Mouse (Mus musculus) neural tube, embryonic 14.5 days (tissue): ENCODE data around the gene Zpr1. TPM values are rescaled to one million over a fixed set of nuclear protein-coding genes. Genes with fewer than 3 reads are reported as not detected.
A peak's percentile ranks its signal among the peaks of the same experiment; 100 is the strongest.

ENCODE experiments used
- ATAC-seq: fragments of 200-750 bp; cut with Nextera tagmentation; 2 replicates; pipeline ENCODE4 v1.8.0; 2017; ENCODE audit warnings: low read depth, mild to moderate bottlenecking, moderate TSS enrichment, moderate library complexity
- H3K27ac ChIP-seq: fragments of 300-500 bp; sonication (generic); 2 replicates; pipeline ENCODE4 v1.5.1; 2014; ENCODE audit warnings: low read depth, mild to moderate bottlenecking, control low read depth, low read length, moderate library complexity, mixed read lengths
- H3K27me3 ChIP-seq: fragments of 300-500 bp; sonication (generic); 2 replicates; pipeline ENCODE4 v1.6.1; 2014; ENCODE audit warnings: low read length; ENCODE audit not compliant: control insufficient read depth, insufficient read depth
- H3K36me3 ChIP-seq: fragments of 300-500 bp; sonication (generic); 2 replicates; pipeline ENCODE4 v1.6.1; 2014; ENCODE audit warnings: low read length, mixed read lengths; ENCODE audit not compliant: control insufficient read depth, insufficient read depth
- H3K4me1 ChIP-seq: fragments of 300-500 bp; sonication (generic); 2 replicates; pipeline ENCODE4 v1.6.1; 2014; ENCODE audit warnings: low read length; ENCODE audit not compliant: control insufficient read depth, insufficient read depth
- H3K4me2 ChIP-seq: fragments of 300-500 bp; sonication (generic); 2 replicates; pipeline ENCODE4 v1.6.1; 2014; ENCODE audit warnings: mild to moderate bottlenecking, low read depth, low read length, control low read depth
- H3K4me3 ChIP-seq: fragments of 300-500 bp; sonication (generic); 2 replicates; pipeline ENCODE4 v1.5.1; 2014; ENCODE audit warnings: low read depth, low read length, control low read depth, mixed read lengths
- H3K9ac ChIP-seq: fragments of 300-500 bp; sonication (generic); replicated peaks from 2 replicates; pipeline ENCODE4 v1.6.1; 2014; ENCODE audit warnings: low read depth, mild to moderate bottlenecking, control low read depth, low read length, mixed read lengths
- H3K9me3 ChIP-seq: fragments of 300-500 bp; sonication (generic); 2 replicates; pipeline ENCODE4 v1.6.1; 2016; ENCODE audit warnings: low read length; ENCODE audit not compliant: control insufficient read depth
- WGBS: fragments of 180-500 bp; shearing (Covaris S2); extraction: QIAGEN DNeasy Blood & Tissue Kit; methylation state at CpG from one replicate; pipeline ENCODE4 v1.1.7; 2014; 5-methylcytosine and 5-hydroxymethylcytosine counted together
- polyA plus RNA-seq: library from polyadenylated mRNA; unstranded; fragments of >200 nt; fragmentation: Nextera tagmentation; extraction: Ambion mirVana; gene quantifications from 2 replicates; pipeline ENCODE4 v1.2.1, GENCODE M21; 2014

The Zpr1 gene
- polyA plus RNA-seq, 1 experiment from 2014 or later: 55.0 TPM

GRCm38 (mm10) chr9:46235196-46235595 lies 37.7 kb upstream of the Zpr1 start:
- WGBS: 92% methylated on average over 6 of the region's 6 CpGs
- Histone ChIP-seq H3K4me2 (no peak overlapping the region), H3K4me3 (no peak overlapping the region), H3K9ac (no peak overlapping the region), H3K27me3 (no peaks in the 10 kb centered on the region), H3K9me3 (no peaks in the 10 kb centered on the region), H3K36me3 (no peaks in the 10 kb centered on the region), H3K4me1 (no peaks in the 10 kb centered on the region; the same call in 1 of the 2 replicates), H3K27ac (no peak overlapping the region)
- no peak for ATAC-seq

- H3K4me1 ChIP-seq: no peaks in the 10 kb centered on the region; the same call in 1 of the 2 replicates
- H3K27me3 ChIP-seq: no peaks in the 10 kb centered on the region
- no peak within 1 kb of the TSS for H3K9ac ChIP-seq
- no peaks in the 10 kb centered on the region for H3K36me3 ChIP-seq
- H3K4me2 ChIP-seq: no peak within 1 kb of the TSS
- H3K27ac ChIP-seq: no peak within 1 kb of the TSS
- no peak within 1 kb of the TSS for H3K4me3 ChIP-seq
- H3K9me3 ChIP-seq: no peaks in the 10 kb centered on the region
- ATAC-seq: no peak
Observed at GRCm38 (mm10) chr9:46235596-46235648, 37.4 kb upstream of the Zpr1 start, which contains the start of gene Apoc3. Gene Apoc3 (minus strand): TSS chr9:46235636.

GRCm38 (mm10) chr9:46235649-46236048 lies 37.2 kb upstream of the Zpr1 start:
- Histone ChIP-seq H3K4me2 (no peak overlapping the region), H3K27me3 (no peaks in the 10 kb centered on the region), H3K9me3 (no peaks in the 10 kb centered on the region), H3K36me3 (no peaks in the 10 kb centered on the region), H3K9ac (no peak overlapping the region), H3K4me3 (no peak overlapping the region), H3K4me1 (no peaks in the 10 kb centered on the region; the same call in 1 of the 2 replicates), H3K27ac (no peak overlapping the region)
- WGBS: 80% methylated on average over 4 of the region's 4 CpGs
- ATAC-seq: no peak

DNA sequence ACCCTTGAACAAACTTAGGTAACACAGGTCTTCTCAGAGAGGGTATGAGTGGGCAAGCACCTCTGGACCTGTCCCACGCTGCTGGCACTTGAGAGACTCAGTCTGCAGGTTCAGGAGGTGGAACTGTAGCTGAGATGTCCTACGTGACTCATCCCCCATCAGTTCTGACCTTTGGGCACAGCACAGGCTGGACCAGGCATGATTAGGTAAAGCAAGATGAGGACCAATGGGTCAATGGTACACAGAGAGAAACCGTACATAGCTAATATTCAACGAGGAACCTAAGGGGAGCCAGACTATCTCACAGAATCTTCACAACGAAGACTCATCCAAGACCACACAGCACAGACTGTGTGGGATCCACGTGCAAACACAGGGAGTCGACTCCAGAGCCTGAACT lies 34.0 kb upstream of the Zpr1 start:
- H3K4me2 ChIP-seq: no peak overlapping the region
- no peaks in the 10 kb centered on the region for H3K27me3 ChIP-seq
- H3K36me3 ChIP-seq: no peaks in the 10 kb centered on the region
- ATAC-seq: no peak
- no peak overlapping the region for H3K9ac ChIP-seq
- H3K4me1 ChIP-seq: no peaks in the 10 kb centered on the region
- H3K4me3 ChIP-seq: no peak overlapping the region
- no peak overlapping the region for H3K27ac ChIP-seq
- H3K9me3 ChIP-seq: no peaks in the 10 kb centered on the region
- WGBS: 97% methylated on average over 7 of the region's 7 CpGs

DNA sequence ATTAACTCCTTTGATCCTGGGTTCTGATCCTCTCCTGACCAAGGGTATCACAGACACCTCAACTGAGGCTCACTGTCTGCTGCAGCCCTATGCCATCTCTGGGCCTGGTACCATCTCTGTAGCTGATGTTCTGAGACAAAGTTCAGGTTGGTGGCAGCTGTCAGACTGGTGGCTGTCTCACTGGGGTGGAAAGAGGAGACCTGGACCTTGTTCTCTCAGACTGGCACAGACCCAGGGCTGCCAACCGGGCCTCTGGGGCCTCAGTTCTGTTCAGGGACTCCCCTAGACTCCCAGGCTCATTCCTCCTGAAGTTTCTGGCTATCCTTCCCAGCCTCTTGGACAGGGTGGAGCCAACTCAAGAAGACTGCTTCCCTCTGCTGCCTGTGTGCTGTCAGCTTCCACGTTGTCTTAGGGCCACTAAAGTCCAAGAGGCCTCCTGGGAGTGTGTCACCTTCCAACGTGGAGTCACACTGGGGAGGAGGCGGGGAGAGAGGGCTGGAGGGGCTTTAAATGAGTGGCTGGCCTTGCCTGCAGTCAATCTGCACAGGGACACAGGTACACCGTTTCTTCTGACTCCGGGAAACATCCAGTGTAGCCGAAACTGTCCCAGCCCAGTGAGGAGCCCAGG lies 32.2 kb upstream of the Zpr1 start, which contains the start of gene Apoa4:
Gene Apoa4, plus strand, starts transcription at position 171 of the 628 bp plus-strand sequence.
- ATAC-seq: no peak
- Histone ChIP-seq H3K36me3 (no peaks in the 10 kb centered on the region), H3K9me3 (no peaks in the 10 kb centered on the region), H3K4me1 (no peaks in the 10 kb centered on the region), H3K4me3 (no peak within 1 kb of the TSS), H3K9ac (no peak within 1 kb of the TSS), H3K27ac (no peak within 1 kb of the TSS), H3K4me2 (no peak within 1 kb of the TSS), H3K27me3 (no peaks in the 10 kb centered on the region)
- WGBS: 73% methylated on average over 7 of the region's 7 CpGs

DNA sequence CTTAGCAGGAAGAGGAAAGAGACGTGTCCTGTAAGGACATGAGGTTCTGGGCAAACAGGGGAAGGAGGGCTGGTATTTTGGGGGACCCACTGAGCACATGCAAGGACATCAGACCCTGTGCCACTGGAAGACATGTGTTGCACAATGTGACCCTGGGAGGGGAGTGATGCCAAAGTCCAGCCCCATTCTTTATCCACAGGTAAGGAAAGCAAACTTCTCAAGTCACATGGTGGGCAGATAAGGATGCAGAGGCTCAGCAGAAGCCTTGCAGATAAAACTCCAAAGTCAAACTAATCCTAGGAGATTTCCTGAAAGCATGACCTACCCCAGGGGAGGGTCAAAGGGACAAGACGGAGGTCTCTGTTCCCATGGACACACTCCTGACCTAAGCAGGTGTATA lies 31.0 kb upstream of the Zpr1 start:
- Histone ChIP-seq H3K27ac (no peak overlapping the region), H3K9ac (no peak overlapping the region), H3K4me1 (no peaks in the 10 kb centered on the region), H3K27me3 (no peaks in the 10 kb centered on the region), H3K4me2 (no peak overlapping the region), H3K36me3 (no peaks in the 10 kb centered on the region), H3K9me3 (no peaks in the 10 kb centered on the region), H3K4me3 (no peak overlapping the region)
- ATAC-seq: no peak
- 83% methylated on average over 2 of the region's 2 CpGs for WGBS

DNA sequence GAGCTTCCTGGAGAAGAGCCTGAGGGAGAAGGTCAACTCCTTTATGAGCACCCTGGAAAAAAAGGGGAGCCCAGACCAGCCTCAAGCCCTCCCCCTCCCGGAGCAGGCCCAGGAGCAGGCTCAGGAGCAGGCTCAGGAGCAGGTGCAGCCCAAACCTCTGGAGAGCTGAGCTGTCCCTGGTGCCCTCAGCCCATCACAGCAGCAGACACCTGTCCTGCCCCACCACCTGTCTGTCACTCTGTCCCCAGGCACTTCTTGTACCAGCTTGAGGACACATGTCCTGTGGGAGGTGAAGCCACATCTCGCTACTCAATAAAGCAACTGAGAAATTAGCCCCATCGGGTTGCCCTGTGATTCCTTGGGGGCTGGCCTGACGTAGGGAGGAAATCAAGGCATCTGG lies 29.7 kb upstream of the Zpr1 start:
- Histone ChIP-seq H3K4me3 (no peak overlapping the region), H3K4me1 (no peaks in the 10 kb centered on the region), H3K9me3 (no peaks in the 10 kb centered on the region), H3K9ac (no peak overlapping the region), H3K4me2 (no peak overlapping the region), H3K27me3 (no peaks in the 10 kb centered on the region), H3K27ac (no peak overlapping the region), H3K36me3 (no peaks in the 10 kb centered on the region)
- WGBS: 59% methylated on average over 4 of the region's 4 CpGs
- ATAC-seq: no peak

DNA sequence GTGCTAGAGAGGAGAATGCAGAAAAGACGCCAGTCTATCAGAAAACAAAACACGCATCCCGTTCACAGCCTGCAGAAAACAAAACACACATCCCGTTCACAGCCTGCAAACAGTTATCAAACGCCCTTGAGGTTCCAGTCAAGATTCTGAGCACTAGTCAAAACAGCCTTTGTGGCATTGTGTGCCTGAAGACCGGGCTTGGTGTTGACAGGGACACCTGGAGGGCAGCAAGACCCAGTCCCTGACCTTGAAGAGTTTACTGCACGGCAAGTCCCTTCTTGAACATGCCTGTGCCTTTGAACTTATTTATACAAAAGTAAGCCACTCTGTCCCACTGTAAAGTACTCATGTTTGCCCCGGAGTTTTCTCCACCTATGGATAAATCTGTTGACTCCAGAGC lies 29.3 kb upstream of the Zpr1 start:
- Histone ChIP-seq H3K27ac (no peak overlapping the region), H3K9me3 (no peaks in the 10 kb centered on the region), H3K4me3 (no peak overlapping the region), H3K36me3 (no peaks in the 10 kb centered on the region), H3K27me3 (no peaks in the 10 kb centered on the region), H3K4me2 (no peak overlapping the region), H3K9ac (no peak overlapping the region), H3K4me1 (no peaks in the 10 kb centered on the region)
- ATAC-seq: no peak
- 63% methylated on average over 8 of the region's 8 CpGs for WGBS

DNA sequence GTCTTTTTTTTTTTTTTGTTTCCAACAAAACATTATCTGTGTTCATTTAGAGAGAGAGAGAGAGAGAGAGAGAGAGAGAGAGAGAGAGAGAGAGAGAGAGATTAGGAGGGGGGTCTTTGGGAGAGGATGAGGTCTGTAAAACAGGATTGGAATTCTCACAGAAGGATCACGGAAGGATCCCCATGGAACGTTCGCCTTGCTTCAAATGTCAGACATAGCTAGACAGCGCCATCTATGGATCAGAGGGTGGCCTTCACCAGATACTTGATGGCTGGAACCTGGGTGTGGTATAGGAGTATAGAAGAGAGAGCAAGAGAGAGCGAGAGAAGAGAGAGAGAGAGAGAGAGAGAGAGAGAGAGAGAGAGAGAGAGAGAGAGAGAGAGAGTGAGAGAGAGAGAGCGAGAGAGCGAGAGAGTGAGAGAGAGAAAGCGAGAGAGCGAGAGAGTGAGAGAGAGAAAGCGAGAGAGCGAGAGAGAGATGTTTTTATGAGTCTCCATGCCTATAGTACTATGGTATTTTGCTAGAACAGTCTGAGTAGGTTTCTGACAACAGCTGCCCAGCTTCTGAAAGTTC lies 26.0 kb upstream of the Zpr1 start:
- no peaks in the 10 kb centered on the region for H3K4me1 ChIP-seq
- no peak overlapping the region for H3K4me3 ChIP-seq
- 25% methylated on average over 11 of the region's 11 CpGs for WGBS
- H3K27me3 ChIP-seq: no peaks in the 10 kb centered on the region
- no peaks in the 10 kb centered on the region for H3K9me3 ChIP-seq
- no peak overlapping the region for H3K27ac ChIP-seq
- no peaks in the 10 kb centered on the region for H3K36me3 ChIP-seq
- ATAC-seq: peak; percentile 85
- no peak overlapping the region for H3K9ac ChIP-seq
- no peak overlapping the region for H3K4me2 ChIP-seq
